ENCODE assay signal across 29 mouse cellular contexts in the genomic region with DNA sequence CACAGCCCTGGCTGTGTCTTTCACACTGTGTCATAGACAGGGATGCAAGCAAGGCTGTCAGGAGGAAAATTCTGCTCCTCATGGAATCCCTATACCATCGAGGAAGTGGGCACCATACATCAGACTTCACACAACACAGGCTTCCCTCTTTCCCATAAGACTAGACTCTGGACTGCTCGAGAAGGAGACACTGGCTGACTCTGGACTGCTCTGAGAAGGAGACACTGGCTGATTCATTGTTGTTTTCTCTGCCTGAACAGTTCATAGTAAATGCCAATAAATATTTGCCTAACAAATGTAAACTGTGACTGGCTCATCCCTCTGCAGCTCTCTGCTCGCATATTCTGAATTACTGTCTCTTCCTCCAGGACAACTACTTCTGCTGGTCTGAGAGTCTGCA.
DNase-seq lines count a peak whose midpoint lies in the region; ATAC-seq and TF ChIP-seq lines count a peak whose summit lies in the region.
"Had no signal": no experiment of that assay in that cellular context is flagged by ENCODE, and none has a peak within 500 bp of the region (broad histone marks: within the 10 kb centered on the region; RNA-seq: fewer than 3 reads in every experiment).

No protein-coding gene starts in this region.

- no peak overlapping the region for H3K4me3 ChIP-seq in lung, embryonic 14.5 days (ENCODE audit: low read depth, low read length)
- H3K4me3 ChIP-seq in midbrain, embryonic 10.5 days = no peak overlapping the region
- no peak overlapping the region for H3K4me3 ChIP-seq in midbrain, embryonic 16.5 days (ENCODE audit: low read depth, low read length)
- H3K4me3 ChIP-seq in intestine, embryonic 16.5 days (ENCODE audit: low read length) = no peak overlapping the region
- H3K4me3 ChIP-seq: embryonic facial prominence, embryonic 10.5 days; embryonic facial prominence, embryonic 13.5 days; erythroblast, embryonic 14.5 days; forebrain, embryonic 12.5 days; forebrain, embryonic 15.5 days; heart, embryonic 10.5 days; heart, embryonic 13.5 days had no signal

- no peak overlapping the region for H3K9ac ChIP-seq in lung, embryonic 14.5 days
- H3K9ac ChIP-seq in midbrain, embryonic 16.5 days (ENCODE audit: low read depth, low read length) = no peak overlapping the region
- H3K9ac ChIP-seq in intestine, embryonic 16.5 days (ENCODE audit: low read depth, low read length) = no peak overlapping the region
- H3K9ac ChIP-seq: embryonic facial prominence, embryonic 13.5 days; forebrain, embryonic 12.5 days; forebrain, embryonic 15.5 days; heart, embryonic 13.5 days; hindbrain, embryonic 14.5 days had no signal

- DNase-seq in lung, embryonic 14.5 days = peak; percentile 40
- DNase-seq in lung, postnatal 10 days = no peak
- DNase-seq in midbrain, embryonic 10.5 days (ENCODE audit: low spot score) = no peak
- no peak for DNase-seq in MN1 (ENCODE audit: low spot score)
- DNase-seq: adrenal gland, adult 8-10 months; adrenal gland, postnatal 25 days; B cell, adult 2 months; cerebellum, adult 11-12 months; cerebellum, adult 8-10 months; cerebellum, postnatal 10 days; cerebellum, postnatal 36 days; embryo, embryonic 11 days; gastrocnemius, postnatal 25 days; heart, adult 18-20 months; heart, postnatal 14 days; heart, postnatal 4 days had no signal

- H3K4me2 ChIP-seq in lung, embryonic 14.5 days = no peak overlapping the region
- H3K4me2 ChIP-seq in midbrain, embryonic 16.5 days (ENCODE audit: low read length) = no peak overlapping the region
- no peak overlapping the region for H3K4me2 ChIP-seq in intestine, embryonic 16.5 days (ENCODE audit: low read depth, low read length)
- H3K4me2 ChIP-seq: embryonic facial prominence, embryonic 13.5 days; forebrain, embryonic 12.5 days; forebrain, embryonic 15.5 days; heart, embryonic 13.5 days; hindbrain, embryonic 14.5 days had no signal

- H3K9me3 ChIP-seq in lung, embryonic 14.5 days (ENCODE audit: low read depth, low read length) = no peaks in the 10 kb centered on the region
- H3K9me3 ChIP-seq in midbrain, embryonic 10.5 days (replicated peaks) = no peaks in the 10 kb centered on the region
- no peaks in the 10 kb centered on the region for H3K9me3 ChIP-seq in midbrain, embryonic 16.5 days (replicated peaks; ENCODE audit: control insufficient read depth, low read length, poor library complexity, severe bottlenecking)
- no peaks in the 10 kb centered on the region for H3K9me3 ChIP-seq in intestine, embryonic 16.5 days (ENCODE audit: control insufficient read depth, low read length)
- H3K9me3 ChIP-seq: embryonic facial prominence, embryonic 10.5 days; embryonic facial prominence, embryonic 13.5 days; forebrain, embryonic 12.5 days; forebrain, embryonic 15.5 days; G1E; heart, embryonic 10.5 days; heart, embryonic 13.5 days had no signal

- no peaks in the 10 kb centered on the region for H3K27me3 ChIP-seq in lung, embryonic 14.5 days (ENCODE audit: insufficient read depth, low read length)
- no peaks in the 10 kb centered on the region for H3K27me3 ChIP-seq in midbrain, embryonic 10.5 days (ENCODE audit: low read depth, poor library complexity, severe bottlenecking)
- no peaks in the 10 kb centered on the region for H3K27me3 ChIP-seq in midbrain, embryonic 16.5 days (ENCODE audit: control insufficient read depth, insufficient read depth, low read depth, low read length)
- no peaks in the 10 kb centered on the region for H3K27me3 ChIP-seq in intestine, embryonic 16.5 days (replicated peaks; ENCODE audit: control insufficient read depth, insufficient read depth, low read length)
- H3K27me3 ChIP-seq: CH12.LX; embryonic facial prominence, embryonic 13.5 days; forebrain, embryonic 12.5 days; forebrain, embryonic 15.5 days; heart, embryonic 13.5 days had no signal

- 34% methylated on average over 3 of the region's 3 CpGs for WGBS in lung, embryonic 14.5 days
- WGBS in midbrain, embryonic 10.5 days = 78% methylated on average over 3 of the region's 3 CpGs
- WGBS in midbrain, embryonic 16.5 days = 77% methylated on average over 3 of the region's 3 CpGs
- 40% methylated on average over 3 of the region's 3 CpGs for WGBS in intestine, embryonic 16.5 days

- ATAC-seq in lung, embryonic 14.5 days (ENCODE audit: insufficient read depth) = peak; percentile 35; the same call in 1 of the 2 replicates
- ATAC-seq in midbrain, embryonic 16.5 days = no peak
- ATAC-seq in intestine, embryonic 16.5 days = peak; percentile 67
- ATAC-seq: forebrain, embryonic 15.5 days; hindbrain, postnatal 0 days had no signal

- H3K27ac ChIP-seq in lung, embryonic 14.5 days (ENCODE audit: low read depth) = no peak overlapping the region
- 0 out of 2 replicates have a peak overlapping the region, but pooled peaks have one; percentile 19 for H3K27ac ChIP-seq in midbrain, embryonic 10.5 days (replicated peaks)
- no peak overlapping the region for H3K27ac ChIP-seq in midbrain, embryonic 16.5 days (ENCODE audit: low read length)
- peak overlapping the region; percentile 57; the same call in 1 of the 2 replicates for H3K27ac ChIP-seq in intestine, embryonic 16.5 days (ENCODE audit: low read length)
- H3K27ac ChIP-seq: embryonic facial prominence, embryonic 10.5 days; embryonic facial prominence, embryonic 13.5 days; forebrain, embryonic 12.5 days; forebrain, embryonic 15.5 days; heart, embryonic 10.5 days; heart, embryonic 13.5 days; hindbrain, embryonic 14.5 days; hindbrain, postnatal 0 days had no signal

- H3K36me3 ChIP-seq in lung, embryonic 14.5 days (ENCODE audit: insufficient read depth) = no peaks in the 10 kb centered on the region
- H3K36me3 ChIP-seq in midbrain, embryonic 10.5 days = no peaks in the 10 kb centered on the region
- H3K36me3 ChIP-seq in midbrain, embryonic 16.5 days (ENCODE audit: control insufficient read depth, insufficient read depth, low read length) = no peaks in the 10 kb centered on the region
- no peaks in the 10 kb centered on the region for H3K36me3 ChIP-seq in intestine, embryonic 16.5 days (ENCODE audit: control insufficient read depth, insufficient read depth, low read length)
- H3K36me3 ChIP-seq: embryonic facial prominence, embryonic 10.5 days; embryonic facial prominence, embryonic 13.5 days; forebrain, embryonic 12.5 days; forebrain, embryonic 15.5 days; G1E; heart, embryonic 10.5 days; heart, embryonic 13.5 days had no signal

- TF ChIP-seq CTCF in lung, embryonic 14.5 days (IDR thresholded peaks at IDR 0.05; ENCODE audit: low read depth) = no peak

- H3K4me1 ChIP-seq in lung, embryonic 14.5 days (ENCODE audit: insufficient read depth) = no peaks in the 10 kb centered on the region; the same call in 1 of the 2 replicates
- no peaks in the 10 kb centered on the region for H3K4me1 ChIP-seq in midbrain, embryonic 10.5 days
- H3K4me1 ChIP-seq in midbrain, embryonic 16.5 days (ENCODE audit: control insufficient read depth, insufficient read depth, low read length) = no peaks in the 10 kb centered on the region
- H3K4me1 ChIP-seq in intestine, embryonic 16.5 days (ENCODE audit: control insufficient read depth, insufficient read depth, low read length) = no peaks in the 10 kb centered on the region
- H3K4me1 ChIP-seq: embryonic facial prominence, embryonic 13.5 days; forebrain, embryonic 12.5 days; forebrain, embryonic 15.5 days; heart, embryonic 10.5 days; heart, embryonic 13.5 days had no signal

Comparison
In these comparisons a context has a peak if more than half of its experiments do, and no peak if none do; other contexts are left out.
1. H3K27ac ChIP-seq: peak in midbrain, embryonic 10.5 days (single experiment) and intestine, embryonic 16.5 days (single experiment); none in lung, embryonic 14.5 days (single experiment) and midbrain, embryonic 16.5 days (single experiment).